Mouse (Mus musculus) MEL (cell line): ENCODE measurements around the gene Prorsd1. TPM values are rescaled to one million over a fixed set of nuclear protein-coding genes. Genes with fewer than 3 reads are reported as not detected.

Experiments used
- DNase-seq: peaks from one replicate; pipeline ENCODE4 v3.0.0; 2011; ENCODE audit warnings: low read depth, low spot score
- H3K27ac ChIP-seq: 2 replicates; pipeline ENCODE4 v1.5.1; 2012; ENCODE audit warnings: low read depth, mild to moderate bottlenecking, control low read depth, low read length, moderate library complexity; ENCODE audit not compliant: control insufficient read depth
- H3K27me3 ChIP-seq, 2 experiments: fragments of 150-350 bp in 1 of 2; sonication (generic) in 1 of 2; 2 replicates each; pipeline ENCODE4 v1.6.1; 2012; ENCODE audit warnings: low read length in 2 of 2, mild to moderate bottlenecking in 2 of 2, improper control_type of control experiment in 1 of 2, moderate library complexity in 1 of 2; ENCODE audit not compliant: insufficient read depth in 2 of 2, control insufficient read depth in 1 of 2
- H3K36me3 ChIP-seq, 2 experiments: 2 replicates each; pipeline ENCODE4 v1.6.1; 2012 to 2014; ENCODE audit warnings: low read length in 2 of 2, improper control_type of control experiment in 1 of 2, inconsistent platforms in 1 of 2, mild to moderate bottlenecking in 1 of 2; ENCODE audit not compliant: insufficient read depth in 2 of 2, control insufficient read depth in 1 of 2
- H3K4me1 ChIP-seq, 2 experiments: fragments of 150-350 bp in 1 of 2; sonication (generic) in 1 of 2; 2 replicates each; pipeline ENCODE4 v1.6.1; 2012; ENCODE audit warnings: low read length in 2 of 2, improper control_type of control experiment in 1 of 2, mild to moderate bottlenecking in 1 of 2; ENCODE audit not compliant: insufficient read depth in 2 of 2, control insufficient read depth in 1 of 2
- H3K4me3 ChIP-seq, 2 experiments: fragments of 150-350 bp in 1 of 2; sonication (generic) in 1 of 2; 2 replicates each; pipeline ENCODE4 v1.5.1; 2012; ENCODE audit warnings: low read depth in 2 of 2, low read length in 2 of 2, mild to moderate bottlenecking in 2 of 2, moderate library complexity in 2 of 2, control low read depth in 1 of 2, improper control_type of control experiment in 1 of 2; ENCODE audit not compliant: control insufficient read depth in 1 of 2, insufficient read depth in 1 of 2
- H3K79me2 ChIP-seq: 2 replicates; pipeline ENCODE4 v1.6.1; 2012; ENCODE audit warnings: mild to moderate bottlenecking, low read length, moderate library complexity; ENCODE audit not compliant: control insufficient read depth, poor library complexity, insufficient read depth
- H3K9ac ChIP-seq: 2 replicates; pipeline ENCODE4 v1.6.1; 2012; ENCODE audit warnings: low read depth, mild to moderate bottlenecking, control low read depth, low read length, moderate library complexity; ENCODE audit not compliant: control insufficient read depth, poor library complexity, severe bottlenecking
- H3K9me3 ChIP-seq: fragments of 150-350 bp; sonication (generic); replicated peaks from 2 replicates; pipeline ENCODE4 v1.6.1; 2012; ENCODE audit warnings: mild to moderate bottlenecking, low read length, improper control_type of control experiment, moderate library complexity; ENCODE audit not compliant: insufficient read depth
- CHD1 ChIP-seq: IDR thresholded peaks from 2 replicates; pipeline ENCODE4 v1.6.1; 2012; ENCODE audit warnings: low read depth, mild to moderate bottlenecking, inconsistent platforms, low read length, improper control_type of control experiment
- CHD2 ChIP-seq: IDR thresholded peaks from 2 replicates; pipeline ENCODE4 v1.6.1; 2011; ENCODE audit warnings: low read length, improper control_type of control experiment
- CTCF ChIP-seq, 3 experiments: IDR thresholded peaks in 2 of 3; conservative IDR thresholded peaks in 1 of 3; 2 replicates each; pipeline ENCODE4 v1.5.1; 2011 to 2012; ENCODE audit warnings: low read length in 3 of 3, low read depth in 2 of 3, mild to moderate bottlenecking in 2 of 3, improper control_type of control experiment in 1 of 3, inconsistent platforms in 1 of 3, mixed read lengths in 1 of 3, moderate library complexity in 1 of 3; ENCODE audit not compliant: control insufficient read depth in 1 of 3, insufficient read depth in 1 of 3, poor library complexity in 1 of 3, severe bottlenecking in 1 of 3
- E2F4 ChIP-seq: IDR thresholded peaks from 2 replicates; pipeline ENCODE4 v1.6.1; 2011; ENCODE audit warnings: low read depth, low read length, improper control_type of control experiment, borderline replicate concordance
- ETS1 ChIP-seq: IDR thresholded peaks from 2 replicates; pipeline ENCODE4 v1.6.1; 2012; ENCODE audit warnings: low read depth, mild to moderate bottlenecking, inconsistent platforms, low read length, improper control_type of control experiment, moderate library complexity
- GABPA ChIP-seq: IDR thresholded peaks from 2 replicates; pipeline ENCODE4 v1.6.1; 2012; ENCODE audit warnings: low read depth, mild to moderate bottlenecking, inconsistent platforms, low read length, improper control_type of control experiment, moderate library complexity
- MAFK ChIP-seq: IDR thresholded peaks from 2 replicates; pipeline ENCODE4 v1.6.1; 2011; ENCODE audit warnings: low read depth, mild to moderate bottlenecking, low read length, improper control_type of control experiment, borderline replicate concordance
- MAX ChIP-seq: IDR thresholded peaks from 2 replicates; pipeline ENCODE4 v1.6.1; 2011; ENCODE audit warnings: low read length, improper control_type of control experiment
- MAZ ChIP-seq: IDR thresholded peaks from 2 replicates; pipeline ENCODE4 v1.6.1; 2012; ENCODE audit warnings: low read depth, mild to moderate bottlenecking, inconsistent platforms, low read length, improper control_type of control experiment
- MXI1 ChIP-seq: IDR thresholded peaks from 2 replicates; pipeline ENCODE4 v1.6.1; 2011; ENCODE audit warnings: mild to moderate bottlenecking, low read depth, low read length, improper control_type of control experiment
- NELFE ChIP-seq: IDR thresholded peaks from 2 replicates; pipeline ENCODE4 v1.6.1; 2011; ENCODE audit warnings: low read depth, low read length, improper control_type of control experiment
- POLR2A ChIP-seq, 2 experiments: IDR thresholded peaks; 2 replicates each; pipeline ENCODE4 v1.6.1; 2011 to 2012; ENCODE audit warnings: low read length in 2 of 2, mild to moderate bottlenecking in 2 of 2, control low read depth in 1 of 2, improper control_type of control experiment in 1 of 2, low read depth in 1 of 2, moderate library complexity in 1 of 2; ENCODE audit not compliant: control insufficient read depth in 1 of 2, insufficient read depth in 1 of 2, poor library complexity in 1 of 2
- POLR2AphosphoS2 ChIP-seq: IDR thresholded peaks from 2 replicates; pipeline ENCODE4 v1.6.1; 2011; ENCODE audit warnings: low read length, improper control_type of control experiment
- RCOR1 ChIP-seq: IDR thresholded peaks from 2 replicates; pipeline ENCODE4 v1.6.1; 2012; ENCODE audit warnings: low read depth, mild to moderate bottlenecking, inconsistent platforms, low read length, improper control_type of control experiment
- SIN3A ChIP-seq: IDR thresholded peaks from 2 replicates; pipeline ENCODE4 v1.6.1; 2012; ENCODE audit warnings: low read length, improper control_type of control experiment, inconsistent platforms
- TBP ChIP-seq: IDR thresholded peaks from 2 replicates; pipeline ENCODE4 v1.8.0; 2011; ENCODE audit warnings: low read depth, low read length, improper control_type of control experiment
- USF1 ChIP-seq: IDR thresholded peaks from 2 replicates; pipeline ENCODE4 v1.6.1; 2014; ENCODE audit warnings: low read depth, mild to moderate bottlenecking, inconsistent platforms, low read length, improper control_type of control experiment, moderate library complexity
- ZMIZ1 ChIP-seq: IDR thresholded peaks from 2 replicates; pipeline ENCODE4 v1.6.1; 2012; ENCODE audit warnings: low read depth, mild to moderate bottlenecking, inconsistent platforms, low read length, improper control_type of control experiment, moderate library complexity
- polyA plus RNA-seq, 2 experiments: library from polyadenylated mRNA; stranded (reverse) in 1 of 2; unstranded in 1 of 2; fragments of >175 nt in 1 of 2; fragments of >200 nt in 1 of 2; gene quantifications; 2 replicates each; pipeline versions ENCODE4 v1.2.1 to v1.2.4; 2012; ENCODE audit warnings: low replicate concordance in 2 of 2, low read depth in 1 of 2; ENCODE audit not compliant: insufficient read length in 2 of 2, insufficient read depth in 1 of 2, missing spikeins in 1 of 2
- total RNA-seq: library from RNA; depleted of rRNA; stranded (reverse); fragments of 300-350 nt; gene quantifications from 2 replicates; pipeline ENCODE4 v1.2.3, GENCODE M21; 2012

The Prorsd1 gene
- total and polyA plus RNA-seq, 3 experiments, result 46.9 to 48.7 TPM; not detected in 1

GRCm38 (mm10) chr11:29548504-29549424, 33.9 kb upstream of the Prorsd1 start:
- Histone ChIP-seq H3K4me1 (peaks cover 4 to 17% of the 10 kb centered on the region in 2 experiments), H3K27ac (peak overlapping the region; percentile 92), H3K4me3 (peak overlapping the region; percentile 75 to 99), H3K79me2 (peaks cover 26% of the 10 kb centered on the region), H3K9ac (peak overlapping the region; percentile 97), H3K36me3 (peaks cover 22 to 33% of the 10 kb centered on the region in 2 experiments), H3K9me3 (no peaks in the 10 kb centered on the region), H3K27me3 (no peaks in the 10 kb centered on the region)
- DNase-seq, result peak; percentile 87
- no peak for TF ChIP-seq CHD2
- 0 out of 2 replicates have a peak, but pooled peaks have one; percentile 15 for TF ChIP-seq CHD1
- TF ChIP-seq MAX, result no peak; the same call in none of the 2 replicates
- TF ChIP-seq GABPA, result no peak
- 0 out of 2 replicates have a peak, but pooled peaks have one; percentile 5 for TF ChIP-seq USF1
- 0 out of 2 replicates have a peak, but pooled peaks have one; percentile 56 for TF ChIP-seq E2F4
- TF ChIP-seq NELFE, result no peak
- peak; percentile 1; the same call in 1 of the 2 replicates for TF ChIP-seq ETS1
- TF ChIP-seq MAFK, result no peak
- TF ChIP-seq POLR2A (IDR thresholded peaks at IDR 0.05; ENCODE audit: control insufficient read depth in 1 of 2, insufficient read depth in 1 of 2, low read depth in 1 of 2, low read length in 2 of 2, poor library complexity in 1 of 2), result peak in 1 of 2 experiments; percentile 50; a peak in 1 of 4 replicates
- peak; percentile 76; the same call in 1 of the 2 replicates for TF ChIP-seq TBP
- TF ChIP-seq ZMIZ1, result peak; percentile 58; the same call in 1 of the 2 replicates
- TF ChIP-seq MXI1, result peak; percentile 6; the same call in 1 of the 2 replicates
- TF ChIP-seq POLR2AphosphoS2, result no peak
- TF ChIP-seq SIN3A, result no peak
- no peak for TF ChIP-seq RCOR1
- TF ChIP-seq MAZ, result 0 out of 2 replicates have a peak, but pooled peaks have one; percentile 5
- TF ChIP-seq CTCF (IDR thresholded peaks at IDR 0.05 in 2 of 3, conservative IDR thresholded peaks at IDR 0.05 in 1 of 3; ENCODE audit: control insufficient read depth in 1 of 3, insufficient read depth in 1 of 3, low read depth in 2 of 3, low read length in 3 of 3, poor library complexity in 1 of 3, severe bottlenecking in 1 of 3), result peak in 2 of 3 experiments; percentile 23 to 49; a peak in 3 of 6 replicates
